Mouse (Mus musculus) G1E (cell line): ENCODE data around the gene Jpt2. TPM values are rescaled to one million over a fixed set of nuclear protein-coding genes. Genes with fewer than 3 reads are reported as not detected.
"Not testable (repeated sequence)": the region's sequence is repeated elsewhere in the genome, so short reads cannot be mapped to it uniquely, and the experiment has no call there.

Source experiments
- ATAC-seq: 2 replicates; pipeline ENCODE4 v1.8.0; 2016; ENCODE audit warnings: mild to moderate bottlenecking; ENCODE audit not compliant: insufficient number of reproducible peaks, poor library complexity, low FRiP score, severe bottlenecking; ENCODE audit errors: extremely low read depth
- DNase-seq: peaks from one replicate; pipeline ENCODE4 v3.0.0; 2012; ENCODE audit warnings: low spot score
- H3K27me3 ChIP-seq: 2 replicates; pipeline ENCODE4 v1.6.1; 2012; ENCODE audit warnings: mild to moderate bottlenecking, low read length, inconsistent platforms; ENCODE audit not compliant: insufficient read depth
- H3K36me3 ChIP-seq: replicated peaks from 2 replicates; pipeline ENCODE3; 2012; ENCODE audit warnings: mild to moderate bottlenecking, inconsistent platforms
- H3K4me1 ChIP-seq: 2 replicates; pipeline ENCODE4 v1.6.1; 2012; ENCODE audit warnings: low read depth, low read length, inconsistent platforms, mixed read lengths; ENCODE audit not compliant: insufficient read depth
- H3K4me3 ChIP-seq: 2 replicates; pipeline ENCODE4 v1.5.1; 2012; ENCODE audit warnings: low read depth, mild to moderate bottlenecking, inconsistent platforms, low read length, moderate library complexity, mixed read lengths
- H3K9me3 ChIP-seq: replicated peaks from 2 replicates; pipeline ENCODE4 v1.6.1; 2012; ENCODE audit warnings: inconsistent platforms
- CTCF ChIP-seq: IDR thresholded peaks from 2 replicates; pipeline ENCODE4 v1.5.1; 2012; ENCODE audit warnings: low read depth, low read length, inconsistent platforms, mixed read lengths
- GATA1 ChIP-seq: IDR thresholded peaks from 2 replicates; pipeline ENCODE4 v1.6.1; 2012; ENCODE audit warnings: borderline replicate concordance, low read length, inconsistent platforms, mixed read lengths
- GATA2 ChIP-seq: IDR thresholded peaks from 2 replicates; pipeline ENCODE4 v1.6.1; 2012; ENCODE audit warnings: low read depth, low read length, inconsistent platforms, borderline replicate concordance
- POLR2AphosphoS5 ChIP-seq: IDR thresholded peaks from 2 replicates; pipeline ENCODE4 v1.6.1; 2012; ENCODE audit warnings: low read depth, low read length, inconsistent platforms; ENCODE audit not compliant: insufficient replicate concordance
- TAL1 ChIP-seq: conservative IDR thresholded peaks from 2 replicates; pipeline ENCODE4 v1.6.1; 2012; ENCODE audit warnings: low read depth, low read length, inconsistent platforms, mixed read lengths
- polyA plus RNA-seq: library from polyadenylated mRNA; stranded (reverse); fragments of >175 nt; gene quantifications from 2 replicates; pipeline ENCODE4 v1.2.3, GENCODE M21; 2012
- total RNA-seq, 2 experiments: library from RNA; stranded (forward) in 1 of 2; stranded (reverse) in 1 of 2; fragments of 200-1000 nt in 1 of 2; fragments of >200 nt in 1 of 2; fragmentation: Nextera tagmentation in 1 of 2; gene quantifications; 2 replicates each; pipeline ENCODE4 v1.2.3; 2014 to 2017

Jpt2 gene
- total and polyA plus RNA-seq, 3 experiments = 28.8 to 83.5 (median 71.2) TPM

DNA sequence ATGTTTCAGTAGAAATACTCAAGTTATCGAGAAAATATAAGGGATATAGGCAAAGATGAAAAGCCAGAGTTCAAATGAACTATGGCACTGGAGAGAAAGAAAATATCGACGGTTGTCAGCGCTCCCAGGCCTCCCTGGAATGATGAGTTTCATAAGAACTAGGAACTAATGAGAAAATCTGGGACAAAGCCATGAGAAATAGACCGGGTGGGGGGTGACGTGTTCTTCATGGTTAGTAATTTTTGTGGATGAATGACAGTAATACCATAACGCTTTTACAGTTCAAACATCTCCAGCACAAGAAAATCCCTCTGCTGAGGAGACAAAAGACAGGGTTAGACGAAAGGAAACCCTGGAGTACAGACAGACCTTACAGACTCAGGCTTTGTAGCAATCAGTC lies 1.1 kb downstream of the Jpt2 start:
- Histone ChIP-seq H3K27me3 (no peaks in the 10 kb centered on the region), H3K4me3 (peak overlapping the region; percentile 95), H3K4me1 (peaks cover 24% of the 10 kb centered on the region), H3K9me3 (no peaks in the 10 kb centered on the region), H3K36me3 (peaks cover 69% of the 10 kb centered on the region)
- TF ChIP-seq POLR2AphosphoS5 (no peak), CTCF (no peak), GATA2 (no peak), GATA1 (no peak), TAL1 (no peak)
- ATAC-seq (no peak), DNase-seq (no peak)

DNA sequence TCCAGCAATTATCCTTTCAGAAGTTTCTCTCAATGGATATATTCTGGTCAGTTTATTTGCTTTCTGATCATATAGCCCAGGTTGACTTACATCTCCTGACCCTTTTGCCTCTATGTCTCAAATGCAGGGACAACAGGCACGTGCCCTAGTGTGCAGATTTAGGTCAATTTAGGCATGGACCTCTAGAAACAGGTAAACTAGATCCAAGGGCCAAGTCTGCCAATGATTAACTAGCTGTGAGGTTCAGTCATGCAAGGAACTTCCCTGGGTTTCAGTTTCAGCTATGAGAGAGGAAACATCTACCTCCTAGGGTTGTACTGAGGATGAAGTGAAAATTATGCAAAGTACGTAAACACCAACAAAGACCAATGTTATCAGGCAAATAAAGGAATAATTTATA lies 7.2 kb downstream of the Jpt2 start:
- ATAC-seq = no peak

DNA sequence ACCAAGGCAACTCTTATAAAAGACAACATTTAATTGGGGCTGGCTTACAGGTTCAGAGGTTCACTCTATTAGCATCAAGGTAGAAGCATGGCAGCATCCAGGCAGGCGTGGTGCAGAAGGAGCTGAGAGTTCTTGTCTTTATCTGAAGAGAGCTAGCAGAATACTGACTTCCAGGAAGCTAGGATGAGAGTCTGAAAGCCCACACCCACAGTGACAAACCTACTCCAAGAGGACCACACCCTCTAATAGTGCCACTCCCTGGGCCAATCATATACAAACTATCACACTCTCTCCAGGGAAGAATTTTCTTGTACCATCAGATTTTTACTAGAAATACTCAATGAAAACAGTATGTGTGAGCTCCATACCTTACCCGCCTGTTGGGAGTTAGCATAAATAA lies 9.8 kb downstream of the Jpt2 start:
- DNase-seq (no peak), ATAC-seq (no peak)
- Histone ChIP-seq H3K36me3 (peaks cover 94% of the 10 kb centered on the region), H3K27me3 (no peaks in the 10 kb centered on the region), H3K9me3 (no peaks in the 10 kb centered on the region), H3K4me1 (peaks cover 12% of the 10 kb centered on the region; the same call in 1 of the 2 replicates), H3K4me3 (no peak overlapping the region)
- no peak for TF ChIP-seq CTCF
- no peak for TF ChIP-seq GATA1
- no peak for TF ChIP-seq GATA2
- TF ChIP-seq TAL1 = no peak
- TF ChIP-seq POLR2AphosphoS5 = no peak

More for the DNA sequence above, 7.2 kb downstream of the Jpt2 start:
- peaks cover 12% of the 10 kb centered on the region; the same call in 1 of the 2 replicates for H3K4me1 ChIP-seq
- H3K4me3 ChIP-seq = no peak overlapping the region
- DNase-seq = no peak
- H3K27me3 ChIP-seq = no peaks in the 10 kb centered on the region
- peaks cover 94% of the 10 kb centered on the region for H3K36me3 ChIP-seq
- TF ChIP-seq GATA1 (no peak), POLR2AphosphoS5 (no peak), TAL1 (no peak), CTCF (no peak), GATA2 (no peak)
- H3K9me3 ChIP-seq = no peaks in the 10 kb centered on the region

DNA sequence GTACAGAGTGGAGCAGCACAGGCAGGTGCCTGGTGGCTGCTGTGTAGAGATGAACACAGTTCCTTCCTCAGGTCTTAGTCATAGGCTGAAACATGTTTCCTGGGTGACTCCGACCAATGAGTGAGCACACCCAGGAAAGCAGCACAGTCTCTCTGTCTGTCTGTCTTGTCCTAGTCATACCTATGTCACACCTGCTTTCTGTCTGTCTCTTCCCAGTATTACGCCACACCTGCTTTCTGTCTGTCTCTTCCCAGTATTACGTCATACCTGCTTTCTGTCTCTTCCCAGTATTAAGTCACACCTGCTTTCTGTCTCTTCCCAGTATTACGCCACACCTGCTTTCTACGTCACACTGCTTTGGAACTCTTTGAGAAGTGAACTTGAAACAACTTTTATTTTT lies 12.3 kb downstream of the Jpt2 start:
- ATAC-seq = no peak
- Histone ChIP-seq H3K4me3 (no peak overlapping the region), H3K9me3 (no peaks in the 10 kb centered on the region), H3K36me3 (peaks cover 95% of the 10 kb centered on the region), H3K27me3 (no peaks in the 10 kb centered on the region), H3K4me1 (peaks cover 8% of the 10 kb centered on the region; the same call in 1 of the 2 replicates)
- TF ChIP-seq GATA2 (no peak), CTCF (no peak), POLR2AphosphoS5 (no peak)
- DNase-seq = no peak

DNA sequence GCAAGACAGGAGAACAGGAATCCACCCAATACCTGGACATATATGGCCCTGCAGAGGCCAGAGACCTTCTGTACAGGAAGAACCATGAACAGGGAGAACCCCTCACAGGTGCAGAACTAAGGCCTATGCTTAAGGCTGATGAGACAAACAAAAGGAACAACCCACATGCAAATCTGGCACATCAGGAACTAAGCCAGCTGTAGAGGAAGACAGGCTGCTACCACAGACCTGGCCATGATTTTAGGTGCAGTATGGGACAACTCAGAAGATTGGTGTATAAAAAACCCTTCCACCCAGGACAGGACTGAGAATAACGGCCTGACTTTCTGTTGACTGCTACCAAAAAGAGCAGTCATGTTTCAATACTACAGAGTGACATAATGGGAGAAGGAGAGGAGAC lies 16.9 kb downstream of the Jpt2 start:
- H3K9me3 ChIP-seq, DNase-seq, H3K4me1 ChIP-seq, ATAC-seq, H3K4me3 ChIP-seq, H3K27me3 ChIP-seq: not testable (repeated sequence)
- peaks cover 76% of the 10 kb centered on the region for H3K36me3 ChIP-seq

DNA sequence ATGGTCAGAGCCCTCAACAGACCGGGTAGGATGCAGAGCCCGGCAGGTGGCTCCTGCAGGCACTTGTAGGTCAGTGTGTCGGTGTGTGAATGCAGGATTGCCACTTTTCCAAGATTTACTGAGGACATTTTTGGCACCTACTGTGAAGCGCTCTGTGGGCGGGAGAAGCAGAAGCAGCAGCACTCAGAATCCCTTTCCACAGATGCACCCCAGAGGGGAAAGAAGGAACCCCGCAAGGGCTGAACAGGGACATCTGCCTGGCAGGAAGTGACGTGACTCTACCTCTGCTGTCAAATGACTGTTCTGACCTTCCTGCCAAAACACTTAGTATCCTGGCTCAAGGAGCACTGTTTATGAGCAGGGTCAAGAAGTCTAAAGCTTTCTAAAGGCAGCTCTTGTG lies 17.5 kb downstream of the Jpt2 start:
- ATAC-seq (no peak), DNase-seq (no peak)

DNA sequence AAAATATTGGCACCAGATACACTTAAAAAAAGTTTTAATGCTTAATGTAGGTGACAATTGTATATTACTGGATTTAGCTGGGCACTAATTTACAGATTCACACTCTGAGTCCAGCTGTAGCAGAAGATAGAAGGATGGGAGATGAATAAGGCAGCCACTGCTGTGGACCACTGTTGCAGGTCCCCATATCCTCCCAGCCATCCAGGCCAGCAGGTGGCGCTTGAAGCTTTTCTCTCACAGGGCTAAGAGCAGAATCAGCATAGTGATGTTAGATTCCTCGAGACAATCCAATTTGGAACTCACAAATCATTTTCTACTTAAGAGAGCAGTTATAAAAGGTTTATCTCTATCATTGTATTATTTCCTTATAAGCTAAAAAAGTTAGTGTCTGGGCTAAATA lies 18.0 kb downstream of the Jpt2 start:
- peaks cover 73% of the 10 kb centered on the region for H3K36me3 ChIP-seq
- not testable (repeated sequence) for H3K4me1 ChIP-seq

More for the DNA sequence above, 17.5 kb downstream of the Jpt2 start:
- Histone ChIP-seq H3K36me3 (peaks cover 73% of the 10 kb centered on the region), H3K27me3 (no peaks in the 10 kb centered on the region), H3K4me1 (peaks cover 4% of the 10 kb centered on the region; the same call in 1 of the 2 replicates), H3K9me3 (no peaks in the 10 kb centered on the region), H3K4me3 (no peak overlapping the region)
- TF ChIP-seq TAL1 (no peak), CTCF (no peak), GATA1 (no peak), POLR2AphosphoS5 (no peak), GATA2 (no peak)

More for the DNA sequence above, 18.0 kb downstream of the Jpt2 start:
- not testable (repeated sequence) for H3K4me3 ChIP-seq, ATAC-seq, H3K9me3 ChIP-seq, DNase-seq, H3K27me3 ChIP-seq
